Mouse (Mus musculus) heart, adult 8-10 months (tissue): ENCODE measurements around the gene Vps26c. TPM values are rescaled to one million over a fixed set of nuclear protein-coding genes. Genes with fewer than 3 reads are reported as not detected.
"Not testable (repeated sequence)": the region's sequence is repeated elsewhere in the genome, so short reads cannot be mapped to it uniquely, and the experiment has no call there.

Experiments
- DNase-seq: peaks from one replicate; pipeline ENCODE4 v3.0.0; 2022; ENCODE audit warnings: low spot score
- total RNA-seq, 4 experiments: library from RNA; stranded (reverse); gene quantifications; 2 replicates each; pipeline ENCODE4 v1.2.4; 2022

The Vps26c gene
- total RNA-seq, 4 experiments from 2014 or later, result 19.9 to 23.4 (median 22.0) TPM

GRCm38 (mm10) chr16:94545781-94546562 is 19.3 kb upstream of the Vps26c start:
- DNase-seq, result no peak

- peak; percentile 66 for DNase-seq
Observed at GRCm38 (mm10) chr16:94544540-94545105, 18.0 kb upstream of the Vps26c start.

GRCm38 (mm10) chr16:94542898-94543297 is 16.3 kb upstream of the Vps26c start:
- DNase-seq, result no peak

- no peak for DNase-seq
Observed at GRCm38 (mm10) chr16:94540140-94540539, 13.5 kb upstream of the Vps26c start.

- DNase-seq, result peak; percentile 52
Observed at GRCm38 (mm10) chr16:94537159-94537527, 10.5 kb upstream of the Vps26c start.

GRCm38 (mm10) chr16:94536417-94537158 is 10.0 kb upstream of the Vps26c start:
- peak; percentile 90 for DNase-seq

GRCm38 (mm10) chr16:94535716-94536115 is 9.1 kb upstream of the Vps26c start:
- DNase-seq, result no peak

- no peak for DNase-seq
Observed at GRCm38 (mm10) chr16:94533679-94534078, 7.0 kb upstream of the Vps26c start.

- DNase-seq, result no peak
Observed at GRCm38 (mm10) chr16:94531268-94531667, 4.6 kb upstream of the Vps26c start.

GRCm38 (mm10) chr16:94527546-94527945 is 916 bp upstream of the Vps26c start:
- DNase-seq, result no peak

GRCm38 (mm10) chr16:94527152-94527534 is 513 bp upstream of the Vps26c start:
- DNase-seq, result no peak

GRCm38 (mm10) chr16:94525955-94526343 is 681 bp downstream of the Vps26c start:
- DNase-seq, result no peak

- DNase-seq, result no peak
Observed at GRCm38 (mm10) chr16:94524691-94525090, 1.9 kb downstream of the Vps26c start.

- no peak for DNase-seq
Observed at GRCm38 (mm10) chr16:94523594-94524377, 2.8 kb downstream of the Vps26c start.

GRCm38 (mm10) chr16:94519028-94519427 is 7.6 kb downstream of the Vps26c start:
- DNase-seq, result peak; percentile 72

GRCm38 (mm10) chr16:94517606-94518005 is 9.0 kb downstream of the Vps26c start:
- no peak for DNase-seq

- DNase-seq, result no peak
Observed at GRCm38 (mm10) chr16:94509983-94510382, 16.6 kb downstream of the Vps26c start.

- DNase-seq, result no peak
Observed at GRCm38 (mm10) chr16:94508769-94509168, 17.9 kb downstream of the Vps26c start.

GRCm38 (mm10) chr16:94507071-94507470 is 19.6 kb downstream of the Vps26c start:
- DNase-seq, result no peak

- no peak for DNase-seq
Observed at GRCm38 (mm10) chr16:94504192-94504591, 22.4 kb downstream of the Vps26c start.

GRCm38 (mm10) chr16:94497911-94498310 is 28.7 kb downstream of the Vps26c start:
- peak; percentile 36 for DNase-seq

- not testable (repeated sequence) for DNase-seq
Observed at GRCm38 (mm10) chr16:94497176-94497575, 29.5 kb downstream of the Vps26c start.
